Mouse (Mus musculus) bone marrow, adult 2 months (tissue): ENCODE results near the gene Ccdc144b.

Source experiments
- CTCF ChIP-seq: fragments of 200-500 bp; IDR thresholded peaks from 2 replicates; pipeline ENCODE4 v1.5.1; 2011; ENCODE audit warnings: low read length, control low read depth; ENCODE audit not compliant: control insufficient read depth, insufficient read depth
- POLR2A ChIP-seq: fragments of 200-500 bp; IDR thresholded peaks from 2 replicates; pipeline ENCODE4 v1.6.1; 2011; ENCODE audit warnings: low read depth, mild to moderate bottlenecking, control low read depth, low read length, borderline replicate concordance; ENCODE audit not compliant: control insufficient read depth

GRCm38 (mm10) chr3:36083381-36083780 lies 30.0 kb upstream of the Ccdc144b start:
- TF ChIP-seq CTCF (no peak), POLR2A (no peak)
